Mouse (Mus musculus) brain, embryonic 18.5 days (tissue): ENCODE results near the gene Wdr12.
"Not testable (repeated sequence)": the region's sequence is repeated elsewhere in the genome, so short reads cannot be mapped to it uniquely, and the experiment has no call there.

ENCODE experiments used
- DNase-seq: peaks from one replicate; pipeline ENCODE4 v3.0.0-alpha.2; 2012; ENCODE audit warnings: low read depth, low spot score

Gene Wdr12

GRCm38 (mm10) chr1:60098024-60098781, at the start of gene Wdr12, which contains the start of gene Carf:
Wdr12 (minus strand) TSS chr1:60098645.
Carf (plus strand) TSS chr1:60098247.
- DNase-seq = peak; percentile 95

GRCm38 (mm10) chr1:60137346-60137745, 38.9 kb upstream of the Wdr12 start:
- no peak for DNase-seq

GRCm38 (mm10) chr1:60117721-60118455, 19.4 kb upstream of the Wdr12 start:
- no peak for DNase-seq

- no peak for DNase-seq
These were observed 6.1 kb upstream of the Wdr12 start for GRCm38 (mm10) chr1:60104582-60104981.

GRCm38 (mm10) chr1:60098839-60099238, 394 bp upstream of the Wdr12 start:
- DNase-seq = no peak

GRCm38 (mm10) chr1:60097277-60098023, 995 bp downstream of the Wdr12 start:
- DNase-seq = peak; percentile 82

GRCm38 (mm10) chr1:60096572-60097276, 1.7 kb downstream of the Wdr12 start:
- DNase-seq = no peak

GRCm38 (mm10) chr1:60076411-60076810, 22.0 kb downstream of the Wdr12 start:
- DNase-seq = no peak

- no peak for DNase-seq
These were observed 22.9 kb downstream of the Wdr12 start for GRCm38 (mm10) chr1:60075590-60075989.

GRCm38 (mm10) chr1:60074935-60075334, 23.5 kb downstream of the Wdr12 start:
- no peak for DNase-seq

- DNase-seq = not testable (repeated sequence)
These were observed 27.7 kb downstream of the Wdr12 start for GRCm38 (mm10) chr1:60070725-60071124.

- DNase-seq = no peak
These were observed 42.1 kb downstream of the Wdr12 start for GRCm38 (mm10) chr1:60056310-60056709.

- DNase-seq = no peak
These were observed 43.8 kb downstream of the Wdr12 start for GRCm38 (mm10) chr1:60054659-60055058.

- not testable (repeated sequence) for DNase-seq
These were observed 51.0 kb downstream of the Wdr12 start for GRCm38 (mm10) chr1:60047481-60047880.

GRCm38 (mm10) chr1:60044595-60044994, 53.9 kb downstream of the Wdr12 start:
- no peak for DNase-seq

GRCm38 (mm10) chr1:60042796-60043469, 55.5 kb downstream of the Wdr12 start, which contains the start of gene Ica1l:
Ica1l (minus strand) TSS chr1:60043184.
- peak; percentile 8 for DNase-seq

GRCm38 (mm10) chr1:60042398-60042795, 56.0 kb downstream of the Wdr12 start:
- DNase-seq = peak; percentile 16

- DNase-seq = peak; percentile 37
These were observed 63.4 kb downstream of the Wdr12 start for GRCm38 (mm10) chr1:60035044-60035443.
